Mouse (Mus musculus) CH12.LX (cell line): ENCODE measurements around the gene Dner. TPM values are rescaled to one million over a fixed set of nuclear protein-coding genes. Genes with fewer than 3 reads are reported as not detected.

Experiments used
- DNase-seq: peaks from one replicate; pipeline ENCODE4 v3.0.0-alpha.2; 2013; ENCODE audit errors: extremely low read depth
- H3K27ac ChIP-seq: 2 replicates; pipeline ENCODE4 v1.5.1; 2012; ENCODE audit warnings: low read depth, mild to moderate bottlenecking, control low read depth, moderate library complexity; ENCODE audit not compliant: insufficient read depth
- H3K27me3 ChIP-seq: replicated peaks from 2 replicates; pipeline ENCODE3; 2012; ENCODE audit warnings: inconsistent platforms
- H3K36me3 ChIP-seq, 2 experiments: replicated peaks in 1 of 2; 2 replicates each; pipeline versions ENCODE3 to v1.6.1; 2012; ENCODE audit warnings: inconsistent platforms in 1 of 2, low read length in 1 of 2, mild to moderate bottlenecking in 1 of 2, mixed read lengths in 1 of 2, moderate library complexity in 1 of 2; ENCODE audit not compliant: control insufficient read depth in 1 of 2, insufficient read depth in 1 of 2
- H3K4me1 ChIP-seq, 2 experiments: 2 replicates each; pipeline ENCODE4 v1.6.1; 2012; ENCODE audit warnings: inconsistent platforms in 1 of 2, moderate library complexity in 1 of 2; ENCODE audit not compliant: insufficient read depth in 2 of 2, control insufficient read depth in 1 of 2
- H3K4me2 ChIP-seq: 2 replicates; pipeline ENCODE4 v1.6.1; 2012; ENCODE audit warnings: low read depth, mild to moderate bottlenecking, control low read depth; ENCODE audit not compliant: poor library complexity, insufficient read depth, severe bottlenecking
- H3K4me3 ChIP-seq, 3 experiments: fragments of 150-350 bp in 1 of 3; sonication (generic) in 1 of 3; replicated peaks in 1 of 3; 2 replicates each; pipeline versions ENCODE3 to v1.5.1; 2011 to 2012; ENCODE audit warnings: low read depth in 2 of 3, low read length in 2 of 3, mild to moderate bottlenecking in 2 of 3, moderate library complexity in 2 of 3, control low read depth in 1 of 3, improper control_type of control experiment in 1 of 3, inconsistent platforms in 1 of 3, mixed read lengths in 1 of 3; ENCODE audit not compliant: poor library complexity in 1 of 3
- H3K79me2 ChIP-seq: replicated peaks from 2 replicates; pipeline ENCODE4 v1.6.1; 2012; ENCODE audit warnings: mild to moderate bottlenecking, moderate library complexity; ENCODE audit not compliant: control insufficient read depth, poor library complexity, insufficient read depth, severe bottlenecking; ENCODE audit errors: extremely low read depth
- H3K9ac ChIP-seq: 2 replicates; pipeline ENCODE4 v1.6.1; 2012; ENCODE audit warnings: low read depth, mild to moderate bottlenecking, control low read depth, moderate library complexity; ENCODE audit not compliant: insufficient read depth
- H3K9me3 ChIP-seq: replicated peaks from 2 replicates; pipeline ENCODE3; 2012; ENCODE audit warnings: low read length, inconsistent platforms, mixed read lengths
- CHD1 ChIP-seq: IDR thresholded peaks from 2 replicates; pipeline ENCODE4 v1.6.1; 2012; ENCODE audit warnings: low read depth, low read length, improper control_type of control experiment, inconsistent platforms
- CHD2 ChIP-seq: IDR thresholded peaks from 2 replicates; pipeline ENCODE4 v1.6.1; 2011; ENCODE audit warnings: low read length, improper control_type of control experiment
- E2F4 ChIP-seq: IDR thresholded peaks from 2 replicates; pipeline ENCODE4 v1.6.1; 2011; ENCODE audit warnings: low read depth, low read length, improper control_type of control experiment; ENCODE audit not compliant: insufficient replicate concordance
- ELF1 ChIP-seq: IDR thresholded peaks from 2 replicates; pipeline ENCODE4 v1.6.1; 2014; ENCODE audit warnings: low read depth, mild to moderate bottlenecking, inconsistent platforms, low read length, improper control_type of control experiment
- GABPA ChIP-seq: IDR thresholded peaks from 2 replicates; pipeline ENCODE4 v1.6.1; 2012; ENCODE audit warnings: low read depth, low read length, improper control_type of control experiment, inconsistent platforms; ENCODE audit not compliant: insufficient replicate concordance
- HCFC1 ChIP-seq: IDR thresholded peaks from 2 replicates; pipeline ENCODE4 v1.6.1; 2012; ENCODE audit warnings: low read depth, mild to moderate bottlenecking, inconsistent platforms, low read length, improper control_type of control experiment
- JUND ChIP-seq: conservative IDR thresholded peaks from 2 replicates; pipeline ENCODE4 v1.6.1; 2011; ENCODE audit warnings: low read depth, low read length, improper control_type of control experiment
- KAT2A ChIP-seq: IDR thresholded peaks from 2 replicates; pipeline ENCODE4 v1.6.1; 2012; ENCODE audit warnings: low read length, improper control_type of control experiment, inconsistent platforms; ENCODE audit not compliant: insufficient replicate concordance
- MAX ChIP-seq: IDR thresholded peaks from 2 replicates; pipeline ENCODE4 v1.6.1; 2011; ENCODE audit warnings: low read length, improper control_type of control experiment
- MAZ ChIP-seq: IDR thresholded peaks from 2 replicates; pipeline ENCODE4 v1.6.1; 2012; ENCODE audit warnings: low read depth, mild to moderate bottlenecking, inconsistent platforms, low read length, improper control_type of control experiment, moderate library complexity
- MEF2A ChIP-seq: IDR thresholded peaks from 2 replicates; pipeline ENCODE4 v1.6.1; 2014; ENCODE audit warnings: low read depth, mild to moderate bottlenecking, inconsistent platforms, low read length, improper control_type of control experiment, borderline replicate concordance
- NRF1 ChIP-seq: IDR thresholded peaks from 2 replicates; pipeline ENCODE4 v1.6.1; 2014; ENCODE audit warnings: low read depth, mild to moderate bottlenecking, inconsistent platforms, low read length, improper control_type of control experiment, moderate library complexity
- PAX5 ChIP-seq: IDR thresholded peaks from 2 replicates; pipeline ENCODE4 v1.6.1; 2012; ENCODE audit warnings: low read length, inconsistent platforms, mixed read lengths
- POLR2A ChIP-seq: IDR thresholded peaks from 2 replicates; pipeline ENCODE4 v1.6.1; 2011; ENCODE audit warnings: low read depth, mild to moderate bottlenecking, improper control_type of control experiment, low read length
- RAD21 ChIP-seq: IDR thresholded peaks from 2 replicates; pipeline ENCODE4 v1.6.1; 2011; ENCODE audit warnings: low read depth, mild to moderate bottlenecking, low read length, improper control_type of control experiment, moderate library complexity
- SIN3A ChIP-seq: IDR thresholded peaks from 2 replicates; pipeline ENCODE4 v1.6.1; 2012; ENCODE audit warnings: low read length, improper control_type of control experiment, inconsistent platforms
- SMC3 ChIP-seq: IDR thresholded peaks from 2 replicates; pipeline ENCODE4 v1.6.1; 2011; ENCODE audit warnings: low read depth, low read length, improper control_type of control experiment
- TCF12 ChIP-seq: IDR thresholded peaks from 2 replicates; pipeline ENCODE4 v1.6.1; 2014; ENCODE audit warnings: low read depth, mild to moderate bottlenecking, inconsistent platforms, low read length, improper control_type of control experiment
- UBTF ChIP-seq: IDR thresholded peaks from 2 replicates; pipeline ENCODE4 v1.6.1; 2012; ENCODE audit warnings: low read depth, mild to moderate bottlenecking, inconsistent platforms, low read length, improper control_type of control experiment, moderate library complexity
- ZC3H11A ChIP-seq: IDR thresholded peaks from 2 replicates; pipeline ENCODE4 v1.6.1; 2012; ENCODE audit warnings: low read depth, mild to moderate bottlenecking, inconsistent platforms, low read length, improper control_type of control experiment
- ZMIZ1 ChIP-seq: IDR thresholded peaks from 2 replicates; pipeline ENCODE4 v1.6.1; 2012; ENCODE audit warnings: low read depth, mild to moderate bottlenecking, inconsistent platforms, low read length, improper control_type of control experiment
- ZNF384 ChIP-seq: IDR thresholded peaks from 2 replicates; pipeline ENCODE4 v1.6.1; 2012; ENCODE audit warnings: low read depth, low read length, improper control_type of control experiment, inconsistent platforms
- dilution Hi-C: fragments of 300-500 bp; cut with MboI; formaldehyde crosslinking; loops from 2 replicates; pipeline ENCODE4 v1.14.3; 2020; ENCODE audit warnings: low sequenced_read_pairs; ENCODE audit not compliant: extremely low pct_unique_long_range_greater_than_20kb, extremely low pct_ligation_motif_present
- in situ Hi-C: fragments of 300-500 bp; cut with MboI; formaldehyde crosslinking; loops from 3 replicates; pipeline ENCODE4 v1.14.3; 2019; ENCODE audit warnings: low sequenced_read_pairs, low pct_ligation_motif_present, low pct_unique_long_range_greater_than_20kb, mixed read lengths
- polyA plus RNA-seq: library from polyadenylated mRNA; unstranded; fragments of >175 nt; gene quantifications from 2 replicates; pipeline ENCODE4 v1.2.1, GENCODE M21; 2012; ENCODE audit warnings: low read depth; ENCODE audit not compliant: insufficient read length
- total RNA-seq, 2 experiments: library from RNA; depleted of rRNA; stranded (reverse); fragments of 300-350 nt in 1 of 2; fragments of >200 nt in 1 of 2; gene quantifications; 2 replicates each; pipeline ENCODE4 v1.2.3; 2012 to 2014

Dner gene
- total and polyA plus RNA-seq, 3 experiments = not detected

DNA sequence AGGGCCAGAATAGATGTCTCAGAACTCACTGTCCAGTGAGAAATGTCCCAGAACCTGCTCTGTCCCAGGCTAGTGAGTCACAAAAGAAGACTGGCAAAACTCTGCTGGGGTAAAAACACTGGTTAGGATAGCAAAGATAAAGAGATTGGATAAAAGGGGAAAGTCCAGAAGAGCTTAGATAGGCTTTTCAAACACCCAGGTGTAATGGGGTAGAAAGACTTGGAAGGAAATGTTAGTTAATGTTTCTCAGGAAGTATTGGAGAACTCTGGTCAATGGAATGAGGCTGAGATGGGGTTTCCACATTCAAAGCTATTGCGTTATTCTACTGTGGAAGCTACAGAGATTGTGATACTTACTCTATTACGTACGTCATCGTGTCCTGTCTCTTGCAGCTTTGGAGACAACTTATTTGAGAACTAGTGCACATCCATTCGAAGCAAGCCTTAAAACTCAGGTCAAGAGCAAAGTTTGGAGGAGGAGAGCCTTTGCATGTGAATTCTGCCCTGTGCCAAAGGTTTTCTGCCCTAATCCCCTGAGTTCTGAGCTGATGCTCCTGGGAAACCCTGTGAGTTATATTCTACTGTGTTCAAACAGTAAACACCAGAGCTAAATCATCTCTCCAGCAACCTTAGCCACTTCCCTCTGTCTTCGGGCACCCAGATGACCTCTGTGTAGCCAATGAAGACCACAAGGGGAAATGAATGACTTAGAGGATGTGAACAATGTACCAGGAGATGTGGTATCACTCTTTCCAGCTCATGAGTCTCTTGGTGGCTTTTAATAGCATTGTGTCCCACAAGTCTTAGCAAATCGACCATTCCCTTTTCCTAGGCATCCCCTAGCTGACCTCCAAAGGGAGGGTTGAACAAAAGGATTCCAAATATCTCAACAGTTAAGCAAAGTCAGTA lies 333.1 kb downstream of the Dner start:
- no peak overlapping the region for H3K4me2 ChIP-seq
- H3K27ac ChIP-seq = no peak overlapping the region
- no peak for DNase-seq
- in situ Hi-C loops = no loop called here
- TF ChIP-seq ELF1 (no peak), PAX5 (no peak), GABPA (no peak), TCF12 (no peak), ZC3H11A (no peak), HCFC1 (no peak), E2F4 (no peak), CHD2 (no peak), JUND (no peak), CHD1 (no peak), POLR2A (no peak), UBTF (no peak), MEF2A (no peak), RAD21 (no peak), ZMIZ1 (no peak)
- dilution Hi-C loops = no loop called here
- H3K36me3 ChIP-seq = no peaks in the 10 kb centered on the region
- H3K9ac ChIP-seq = no peak overlapping the region
- no peaks in the 10 kb centered on the region for H3K9me3 ChIP-seq
- H3K4me3 ChIP-seq = no peak overlapping the region
- H3K79me2 ChIP-seq = no peaks in the 10 kb centered on the region
- H3K27me3 ChIP-seq = peaks cover 9% of the 10 kb centered on the region
- H3K4me1 ChIP-seq = peaks cover 3 to 28% of the 10 kb centered on the region in 2 experiments; a peak in 2 of 4 replicates

DNA sequence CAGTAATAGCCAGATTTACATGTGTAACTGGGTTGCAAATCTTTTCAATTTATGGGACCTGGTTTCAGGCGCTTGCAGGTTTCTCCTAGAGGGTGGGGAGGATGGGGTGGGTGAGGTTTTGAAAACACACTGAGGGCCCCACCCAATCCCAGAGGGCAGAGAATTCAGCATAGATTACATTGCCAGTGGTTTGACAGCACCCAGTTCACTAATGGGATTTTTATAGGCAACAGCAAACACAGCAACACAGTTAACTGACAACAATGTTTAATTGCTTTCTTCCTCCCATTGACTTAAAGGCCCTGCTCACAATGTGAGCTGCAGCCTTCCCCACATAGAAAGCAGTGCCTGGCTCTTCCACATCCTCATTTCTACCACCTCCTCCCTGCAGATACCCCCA lies 333.8 kb downstream of the Dner start:
- H3K79me2 ChIP-seq = no peaks in the 10 kb centered on the region
- H3K4me3 ChIP-seq = no peak overlapping the region
- in situ Hi-C loops = no loop called here
- H3K4me1 ChIP-seq = peaks cover 3 to 28% of the 10 kb centered on the region in 2 experiments; a peak in 2 of 4 replicates
- no peak overlapping the region for H3K9ac ChIP-seq
- peaks cover 7% of the 10 kb centered on the region for H3K27me3 ChIP-seq
- no peaks in the 10 kb centered on the region for H3K9me3 ChIP-seq
- H3K4me2 ChIP-seq = no peak overlapping the region
- dilution Hi-C loops = no loop called here
- no peaks in the 10 kb centered on the region for H3K36me3 ChIP-seq
- DNase-seq = no peak
- no peak for TF ChIP-seq ZNF384
- TF ChIP-seq KAT2A = no peak
- no peak for TF ChIP-seq PAX5
- TF ChIP-seq SIN3A = no peak
- TF ChIP-seq CHD2 = no peak
- no peak for TF ChIP-seq NRF1
- TF ChIP-seq MAX = no peak
- TF ChIP-seq MAZ = no peak
- TF ChIP-seq SMC3 = no peak
- no peak for TF ChIP-seq UBTF
- no peak overlapping the region for H3K27ac ChIP-seq
